Mouse (Mus musculus) liver, embryonic 14.5 days (tissue): ENCODE data around the gene Pigh.

Experiments
- CTCF ChIP-seq: IDR thresholded peaks from 2 replicates; pipeline ENCODE4 v1.5.1; 2016; ENCODE audit warnings: antibody characterized with exemption, low read depth, control low read depth
- EP300 ChIP-seq: IDR thresholded peaks from 2 replicates; pipeline ENCODE4 v1.6.1; 2016; ENCODE audit warnings: antibody characterized with exemption, low read depth

GRCm38 (mm10) chr12:79070736-79071333 lies 18.6 kb downstream of the Pigh start:
- TF ChIP-seq CTCF (no peak), EP300 (no peak)
